Mouse (Mus musculus) small intestine, adult 2 months (tissue): ENCODE results near the gene Gmppa.

Experiments
- CTCF ChIP-seq: fragments of 200-500 bp; IDR thresholded peaks from 2 replicates; pipeline ENCODE4 v1.5.1; 2012; ENCODE audit warnings: low read depth, mild to moderate bottlenecking, control low read depth, inconsistent platforms, low read length, moderate library complexity, mixed read lengths; ENCODE audit not compliant: insufficient replicate concordance, insufficient read length; ENCODE audit errors: extremely low read depth
- POLR2A ChIP-seq: fragments of 200-500 bp; IDR thresholded peaks from 2 replicates; pipeline ENCODE4 v1.6.1; 2012; ENCODE audit warnings: low read depth, mild to moderate bottlenecking, control low read depth, inconsistent platforms, low read length, moderate library complexity

DNA sequence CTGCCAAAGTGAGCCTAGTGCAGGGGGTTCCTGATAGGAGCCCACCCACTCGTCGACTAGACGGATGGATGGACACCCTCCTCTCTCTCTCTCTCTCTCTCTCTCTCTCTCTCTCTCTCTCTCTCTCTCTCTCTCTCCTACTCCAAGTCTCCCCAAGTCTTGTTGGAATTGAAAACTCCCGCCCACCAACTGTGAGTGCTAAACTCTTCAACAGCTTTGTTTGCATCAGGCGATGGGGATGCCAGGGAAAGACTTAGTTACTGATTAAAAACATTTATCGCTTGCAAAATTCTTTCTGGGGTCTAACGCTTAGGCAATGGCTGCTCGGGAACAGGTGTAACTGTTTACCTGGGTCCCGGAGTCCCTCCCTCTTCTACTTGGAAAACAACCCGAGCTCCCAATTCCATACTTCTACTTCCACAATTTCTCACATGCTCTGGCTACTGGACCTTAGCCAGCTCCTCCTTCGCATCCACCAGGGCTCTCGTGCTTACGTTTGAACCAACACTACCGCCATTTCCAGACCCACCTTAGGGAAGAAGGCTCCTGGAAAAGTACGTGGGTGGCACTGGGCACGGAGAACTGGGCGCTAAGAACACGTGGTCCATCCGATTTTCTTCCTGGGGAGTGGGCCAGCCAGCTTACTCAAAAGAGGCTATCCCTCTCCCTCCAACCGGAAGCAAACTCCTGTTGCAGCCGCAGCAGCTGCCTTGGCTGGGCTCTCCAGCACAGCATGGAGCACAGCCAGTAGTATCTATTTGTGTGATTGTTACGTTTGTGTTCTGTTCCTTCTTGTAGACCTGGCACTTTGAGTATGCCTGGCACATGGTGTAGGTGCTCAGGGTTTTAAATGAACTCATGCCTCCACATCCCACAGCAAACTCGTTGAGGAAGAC, 23.3 kb downstream of the Gmppa start:
- TF ChIP-seq CTCF (no peak), POLR2A (no peak)
